In the genomic region with DNA sequence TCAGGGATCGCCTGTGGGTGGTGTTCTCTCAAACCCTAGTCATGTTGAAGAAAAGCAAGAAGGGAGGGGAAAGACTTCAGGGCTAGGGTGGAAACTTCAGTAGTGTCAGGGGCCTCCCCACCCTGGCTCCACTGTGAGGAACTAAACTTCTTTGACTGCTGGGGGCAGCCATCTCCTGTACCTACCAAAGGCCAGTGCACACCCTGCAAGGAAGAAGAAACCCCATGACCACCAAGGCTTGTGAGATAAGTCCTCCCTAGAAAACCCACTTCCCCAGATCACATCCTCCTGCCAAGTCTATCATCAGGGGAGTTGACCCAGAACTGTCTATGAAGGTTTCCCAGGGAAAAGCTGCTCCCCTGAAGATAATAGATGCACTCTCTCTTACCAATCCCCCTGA, we compare ENCODE assay signal across 1 mouse cellular context.
TF ChIP-seq lines count a peak whose summit lies in the region.

No protein-coding gene starts in this region.

TF ChIP-seq in MEL, 35 proteins besides CTCF, POLR2A, EP300 and RAD21:
- no peak for TF ChIP-seq MYB (IDR thresholded peaks at IDR 0.05; ENCODE audit: low read depth, low read length)
- TF ChIP-seq TCF12 (IDR thresholded peaks at IDR 0.05; ENCODE audit: low read depth, low read length): peak; percentile 17; the same call in 1 of the 2 replicates
- no peak for TF ChIP-seq ZC3H11A (IDR thresholded peaks at IDR 0.05; ENCODE audit: low read depth, low read length)
- no peak for TF ChIP-seq POLR2AphosphoS5 (IDR thresholded peaks at IDR 0.05; ENCODE audit: borderline replicate concordance, low read depth, low read length)
- peak; percentile 56 for TF ChIP-seq TAL1 (IDR thresholded peaks at IDR 0.05; ENCODE audit: low read length)
- no peak for TF ChIP-seq MAFK (IDR thresholded peaks at IDR 0.05; ENCODE audit: borderline replicate concordance, low read depth, low read length)
- TF ChIP-seq E2F4 (IDR thresholded peaks at IDR 0.05; ENCODE audit: borderline replicate concordance, low read depth, low read length): no peak
- no peak for TF ChIP-seq NRF1 (IDR thresholded peaks at IDR 0.05; ENCODE audit: insufficient read depth, low read depth, low read length, poor library complexity, severe bottlenecking)
- no peak for TF ChIP-seq SMC3 (IDR thresholded peaks at IDR 0.05; ENCODE audit: low read depth, low read length)
- no peak for TF ChIP-seq CHD1 (IDR thresholded peaks at IDR 0.05; ENCODE audit: low read depth, low read length)
- TF ChIP-seq JUND (IDR thresholded peaks at IDR 0.05; ENCODE audit: low read depth, low read length): no peak
- peak; percentile 67 for TF ChIP-seq RCOR1 (IDR thresholded peaks at IDR 0.05; ENCODE audit: low read depth, low read length)
- TF ChIP-seq KAT2A (conservative IDR thresholded peaks at IDR 0.05; ENCODE audit: low read depth, low read length): no peak
- TF ChIP-seq MXI1 (IDR thresholded peaks at IDR 0.05; ENCODE audit: low read depth, low read length): no peak
- TF ChIP-seq TBP (IDR thresholded peaks at IDR 0.05; ENCODE audit: low read depth, low read length): no peak
- no peak for TF ChIP-seq GATA1 (IDR thresholded peaks at IDR 0.05; ENCODE audit: low read depth, low read length)
